Mouse (Mus musculus): ENCODE results near the gene Lrrc26.

DNA sequence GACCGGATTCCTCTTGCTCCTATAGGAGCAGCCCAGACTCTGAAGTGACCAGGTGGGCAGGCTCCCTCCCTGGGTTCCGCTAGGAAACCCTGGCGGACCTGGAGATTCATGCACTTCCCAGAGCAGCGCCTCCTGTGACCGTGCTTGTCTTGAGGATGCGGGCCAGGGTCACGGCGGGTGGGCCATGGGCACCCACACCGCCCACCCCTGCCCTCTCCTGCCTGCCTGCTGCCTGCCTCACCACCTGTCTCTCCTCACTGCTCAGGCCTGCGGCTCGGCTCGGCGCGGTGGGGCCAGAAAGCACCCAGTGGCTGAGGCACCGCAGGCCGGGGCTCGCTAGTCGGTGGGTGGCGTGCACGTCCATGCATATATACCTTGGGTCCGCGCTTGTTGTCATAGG, 21.3 kb downstream of the Lrrc26 start:
- TF ChIP-seq CTCF (IDR thresholded peaks at IDR 0.05; ENCODE audit: extremely low read depth, insufficient read depth, low read length), result no peak
- TF ChIP-seq POLR2A (IDR thresholded peaks at IDR 0.05; ENCODE audit: extremely low read depth, insufficient read depth, low read length), result no peak

Measured in cortical plate, adult 2 months (tissue).